ENCODE assay signal across 8 mouse cellular contexts in the genomic region with DNA sequence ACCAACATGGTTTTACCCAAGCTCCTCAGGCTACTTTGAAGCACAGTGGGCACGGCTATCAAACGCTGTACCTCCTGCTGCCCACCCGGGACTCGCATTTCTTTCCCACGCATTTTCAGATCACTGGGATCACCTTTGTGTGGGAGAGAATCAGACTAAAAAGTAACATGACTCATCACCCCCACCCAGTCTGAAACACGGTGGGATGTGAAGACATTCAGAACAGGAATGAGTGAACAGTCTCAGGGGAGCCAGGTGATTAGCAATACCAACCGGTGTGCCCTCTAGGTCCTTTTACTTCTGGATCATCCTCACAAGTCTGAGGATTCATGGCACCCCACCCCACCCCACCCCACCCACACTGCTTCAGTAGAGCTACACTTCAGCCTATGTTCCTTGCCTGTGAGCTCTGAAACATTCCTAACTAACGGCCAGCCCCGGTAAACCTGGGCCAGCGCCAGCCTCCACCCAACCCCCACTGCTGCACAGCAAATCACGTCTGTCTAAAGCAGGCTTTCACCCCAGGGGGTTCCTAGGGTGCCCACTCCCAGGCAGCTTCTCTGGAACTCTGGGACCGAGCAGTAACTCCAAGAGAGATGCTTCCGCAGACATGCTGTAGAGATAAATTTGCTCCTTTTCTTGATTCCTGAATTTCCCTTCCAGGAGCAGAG. TPM values are rescaled to one million over a fixed set of nuclear protein-coding genes. Genes with fewer than 3 reads are reported as not detected.
DNase-seq lines count a peak whose midpoint lies in the region; ATAC-seq lines count a peak whose summit lies in the region.
"Had no signal": no experiment of that assay in that cellular context is flagged by ENCODE, and none has a peak within 500 bp of the region (broad histone marks: within the 10 kb centered on the region; RNA-seq: fewer than 3 reads in every experiment).

No protein-coding gene starts in this region.

- H3K27ac ChIP-seq in embryonic facial prominence, embryonic 14.5 days (replicated peaks; ENCODE audit: low read depth, low read length) = no peak overlapping the region
- peak overlapping the region; percentile 91 for H3K27ac ChIP-seq in hindbrain, embryonic 15.5 days (replicated peaks)
- peak overlapping the region; percentile 90 for H3K27ac ChIP-seq in midbrain, embryonic 15.5 days

- H3K9ac ChIP-seq in embryonic facial prominence, embryonic 14.5 days (ENCODE audit: low read depth, low read length) = no peak overlapping the region
- peak overlapping the region; percentile 82 for H3K9ac ChIP-seq in hindbrain, embryonic 15.5 days
- H3K9ac ChIP-seq in midbrain, embryonic 15.5 days = peak overlapping the region; percentile 82; the same call in 1 of the 2 replicates

- no peak for ATAC-seq in embryonic facial prominence, embryonic 14.5 days (ENCODE audit: low read depth)
- no peak for ATAC-seq in hindbrain, embryonic 15.5 days (ENCODE audit: low FRiP score, low read depth)
- ATAC-seq in midbrain, embryonic 15.5 days (replicated peaks) = no peak

- H3K36me3 ChIP-seq in embryonic facial prominence, embryonic 14.5 days (ENCODE audit: control insufficient read depth, insufficient read depth, low read length) = no peaks in the 10 kb centered on the region
- H3K36me3 ChIP-seq in hindbrain, embryonic 15.5 days = no peaks in the 10 kb centered on the region
- H3K36me3 ChIP-seq in midbrain, embryonic 15.5 days (replicated peaks) = no peaks in the 10 kb centered on the region

- WGBS in embryonic facial prominence, embryonic 14.5 days = 12% methylated on average over 13 of the region's 13 CpGs
- WGBS in hindbrain, embryonic 15.5 days = 8% methylated on average over 13 of the region's 13 CpGs
- 11% methylated on average over 13 of the region's 13 CpGs for WGBS in midbrain, embryonic 15.5 days

- peak overlapping the region; percentile 92 for H3K4me2 ChIP-seq in embryonic facial prominence, embryonic 14.5 days (ENCODE audit: low read depth, low read length)
- H3K4me2 ChIP-seq in hindbrain, embryonic 15.5 days = peak overlapping the region; percentile 68
- peak overlapping the region; percentile 63 for H3K4me2 ChIP-seq in midbrain, embryonic 15.5 days

- peak; percentile 24 for DNase-seq in kidney, postnatal 10 days
- no peak for DNase-seq in kidney, adult 8-10 months
- DNase-seq in embryonic facial prominence, embryonic 14.5 days (ENCODE audit: low spot score) = no peak
- DNase-seq in yolk sac, embryonic 10.5 days (ENCODE audit: low spot score) = no peak
- no peak for DNase-seq in layer of hippocampus, postnatal 25 days (ENCODE audit: extremely low spot score in 1 of 2, low spot score in 1 of 2)

- H3K4me3 ChIP-seq in embryonic facial prominence, embryonic 14.5 days (ENCODE audit: low read depth, low read length) = peak overlapping the region; percentile 63
- peak overlapping the region; percentile 75 for H3K4me3 ChIP-seq in hindbrain, embryonic 15.5 days
- peak overlapping the region; percentile 86 for H3K4me3 ChIP-seq in midbrain, embryonic 15.5 days

- peaks cover 7% of the 10 kb centered on the region; the same call in 1 of the 2 replicates for H3K4me1 ChIP-seq in embryonic facial prominence, embryonic 14.5 days (ENCODE audit: control insufficient read depth, insufficient read depth, low read length)
- peaks cover 12% of the 10 kb centered on the region for H3K4me1 ChIP-seq in hindbrain, embryonic 15.5 days (replicated peaks)
- H3K4me1 ChIP-seq in midbrain, embryonic 15.5 days = peaks cover 21% of the 10 kb centered on the region

- peaks cover 13% of the 10 kb centered on the region for H3K27me3 ChIP-seq in embryonic facial prominence, embryonic 14.5 days (replicated peaks; ENCODE audit: control insufficient read depth, insufficient read depth, low read length)
- 0 out of 2 replicates have a peak, but pooled peaks cover 2% of the 10 kb centered on the region for H3K27me3 ChIP-seq in hindbrain, embryonic 15.5 days
- no peaks in the 10 kb centered on the region for H3K27me3 ChIP-seq in midbrain, embryonic 15.5 days (replicated peaks)

- H3K9me3 ChIP-seq in embryonic facial prominence, embryonic 14.5 days (ENCODE audit: control insufficient read depth, low read length) = no peaks in the 10 kb centered on the region
- no peaks in the 10 kb centered on the region for H3K9me3 ChIP-seq in hindbrain, embryonic 15.5 days
- no peaks in the 10 kb centered on the region for H3K9me3 ChIP-seq in midbrain, embryonic 15.5 days

RNA-seq across cellular contexts. Expression of a gene that starts 1.7 kb away (rescaled TPM):
- polyA plus RNA-seq in embryonic facial prominence, embryonic 14.5 days (2014; fragmentation: Nextera tagmentation; extraction: Ambion mirVana) = 5.4 and 5.6 TPM in 2 replicates
- 9.1 and 10.4 TPM in 2 replicates for polyA plus RNA-seq in hindbrain, embryonic 15.5 days (2015; fragmentation: Nextera tagmentation; extraction: Ambion mirVana)
- polyA plus RNA-seq in midbrain, embryonic 15.5 days (2015; fragmentation: Nextera tagmentation; extraction: Ambion mirVana) = 14.4 and 15.5 TPM in 2 replicates
- 10 to 100 TPM; 31.0 to 40.9 TPM for total RNA-seq in layer of hippocampus, postnatal 25 days (2021)
- polyA plus RNA-seq: liver, adult 2 months had no signal
